Mouse (Mus musculus) lung, postnatal 0 days (tissue): ENCODE measurements at regions not wholly inside any gene's neighbourhood (a gene's known extent, or its start where the extent isn't known, plus 50 kb on each side); places are given as distances from the start of the nearest gene placed in this dataset.

ENCODE experiments used
- CTCF ChIP-seq: IDR thresholded peaks from 2 replicates; pipeline ENCODE4 v1.5.1; 2016; ENCODE audit warnings: antibody characterized with exemption, mild to moderate bottlenecking
- EP300 ChIP-seq: IDR thresholded peaks from 2 replicates; pipeline ENCODE4 v1.6.1; 2016; ENCODE audit warnings: antibody characterized with exemption, mild to moderate bottlenecking, control low read depth

GRCm38 (mm10) chr1:120767054-120767453, 164.8 kb downstream of the En1 start:
- TF ChIP-seq CTCF (no peak), EP300 (no peak)
